Mouse (Mus musculus) stomach, postnatal 0 days (tissue): ENCODE results near the gene Paqr7. TPM values are rescaled to one million over a fixed set of nuclear protein-coding genes. Genes with fewer than 3 reads are reported as not detected.

Experiments used
- ATAC-seq: fragments of 200-750 bp; cut with Nextera tagmentation; 2 replicates; pipeline ENCODE4 v1.8.0; 2017; ENCODE audit not compliant: low FRiP score, low TSS enrichment
- DNase-seq: peaks from one replicate; pipeline ENCODE4 v3.0.0-alpha.2; 2016; ENCODE audit warnings: low spot score
- H3K27ac ChIP-seq: fragments of 300-500 bp; sonication (generic); replicated peaks from 2 replicates; pipeline ENCODE4 v1.5.1; 2014; ENCODE audit warnings: mild to moderate bottlenecking, control low read depth
- H3K27me3 ChIP-seq: fragments of 300-500 bp; sonication (generic); 2 replicates; pipeline ENCODE4 v1.6.1; 2014; ENCODE audit warnings: low read length; ENCODE audit not compliant: control insufficient read depth, insufficient read depth
- H3K36me3 ChIP-seq: fragments of 300-500 bp; sonication (generic); 2 replicates; pipeline ENCODE4 v1.6.1; 2014; ENCODE audit warnings: low read length, mixed read lengths; ENCODE audit not compliant: control insufficient read depth, insufficient read depth
- H3K4me1 ChIP-seq: fragments of 300-500 bp; sonication (generic); replicated peaks from 2 replicates; pipeline ENCODE4 v1.6.1; 2014; ENCODE audit warnings: antibody characterized with exemption; ENCODE audit not compliant: control insufficient read depth, insufficient read depth
- H3K4me2 ChIP-seq: fragments of 300-500 bp; sonication (generic); replicated peaks from 2 replicates; pipeline ENCODE4 v1.6.1; 2014; ENCODE audit warnings: low read depth, mild to moderate bottlenecking, control low read depth, moderate library complexity
- H3K4me3 ChIP-seq: fragments of 300-500 bp; sonication (generic); 2 replicates; pipeline ENCODE4 v1.5.1; 2014; ENCODE audit warnings: low read depth, low read length, control low read depth
- H3K9ac ChIP-seq: fragments of 300-500 bp; sonication (generic); 2 replicates; pipeline ENCODE4 v1.6.1; 2014; ENCODE audit warnings: mild to moderate bottlenecking, low read length, control low read depth, mixed read lengths
- H3K9me3 ChIP-seq: fragments of 300-500 bp; sonication (generic); 2 replicates; pipeline ENCODE4 v1.6.1; 2016; ENCODE audit warnings: low read length; ENCODE audit not compliant: control insufficient read depth
- CTCF ChIP-seq: IDR thresholded peaks from 2 replicates; pipeline ENCODE4 v1.5.1; 2016; ENCODE audit warnings: antibody characterized with exemption, low read depth, mild to moderate bottlenecking, moderate library complexity
- EP300 ChIP-seq: optimal IDR thresholded peaks from 2 replicates; pipeline ENCODE3; 2016; ENCODE audit warnings: antibody characterized with exemption
- WGBS: fragments of 180-500 bp; shearing (Covaris S2); extraction: QIAGEN DNeasy Blood & Tissue Kit; methylation state at CpG from one replicate; pipeline ENCODE4 v1.1.7; 2014; 5-methylcytosine and 5-hydroxymethylcytosine counted together
- polyA plus RNA-seq: library from polyadenylated mRNA; unstranded; fragments of >200 nt; fragmentation: Nextera tagmentation; extraction: Ambion mirVana; gene quantifications from 2 replicates; pipeline ENCODE4 v1.2.1, GENCODE M21; 2015

Gene Paqr7
- polyA plus RNA-seq, 1 experiment from 2014 or later = 51.8 TPM

- Histone ChIP-seq H3K9me3 (no peaks in the 10 kb centered on the region), H3K9ac (no peak overlapping the region), H3K27ac (no peak overlapping the region), H3K36me3 (peaks cover 6% of the 10 kb centered on the region), H3K4me1 (no peaks in the 10 kb centered on the region), H3K27me3 (no peaks in the 10 kb centered on the region), H3K4me3 (no peak overlapping the region), H3K4me2 (no peak overlapping the region)
- DNase-seq = no peak
- 82% methylated on average over 10 of the region's 10 CpGs for WGBS
- TF ChIP-seq EP300 (no peak), CTCF (no peak)
- ATAC-seq = no peak
These were observed 42.6 kb downstream of the Paqr7 start for GRCm38 (mm10) chr4:134538997-134539580.

DNA sequence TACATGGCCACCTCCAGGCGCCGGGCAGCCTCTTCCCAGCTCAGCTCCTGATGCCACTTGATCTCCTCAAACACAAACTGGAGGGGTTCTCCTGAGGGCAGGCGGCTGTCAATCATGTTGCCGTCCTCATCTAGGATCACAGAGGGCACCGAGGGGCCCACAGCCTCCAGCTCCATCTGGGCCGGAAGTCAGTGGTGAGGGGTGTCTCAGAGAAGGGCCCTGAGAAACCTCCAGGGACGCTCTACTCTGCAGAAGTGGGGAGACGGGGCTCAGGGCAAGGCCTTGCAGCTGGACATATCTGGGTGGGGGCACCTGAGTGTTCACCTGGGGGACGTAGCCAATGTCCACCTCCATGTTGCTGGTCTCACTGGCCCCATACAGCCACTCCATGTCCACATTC, 46.2 kb downstream of the Paqr7 start:
- DNase-seq (no peak), ATAC-seq (no peak)
- H3K36me3 ChIP-seq = peaks cover 14% of the 10 kb centered on the region
- no peaks in the 10 kb centered on the region for H3K9me3 ChIP-seq
- H3K27ac ChIP-seq = no peak overlapping the region
- TF ChIP-seq CTCF = no peak
- no peak for TF ChIP-seq EP300
- no peak overlapping the region for H3K9ac ChIP-seq
- H3K4me1 ChIP-seq = 0 out of 2 replicates have a peak, but pooled peaks cover 3% of the 10 kb centered on the region
- H3K4me3 ChIP-seq = no peak overlapping the region
- WGBS = 91% methylated on average over 9 of the region's 9 CpGs
- no peak overlapping the region for H3K4me2 ChIP-seq
- no peaks in the 10 kb centered on the region for H3K27me3 ChIP-seq

- Histone ChIP-seq H3K9ac (no peak overlapping the region), H3K4me1 (0 out of 2 replicates have a peak, but pooled peaks cover 3% of the 10 kb centered on the region), H3K36me3 (peaks cover 14% of the 10 kb centered on the region), H3K27ac (no peak overlapping the region), H3K27me3 (no peaks in the 10 kb centered on the region), H3K4me2 (no peak overlapping the region), H3K4me3 (no peak overlapping the region), H3K9me3 (no peaks in the 10 kb centered on the region)
- 3% methylated on average over 5 of the region's 5 CpGs for WGBS
- TF ChIP-seq CTCF (peak; percentile 99), EP300 (no peak)
- DNase-seq (peak; percentile 96), ATAC-seq (peak; percentile 75)
These were observed 46.8 kb downstream of the Paqr7 start for GRCm38 (mm10) chr4:134543261-134543660.

DNA sequence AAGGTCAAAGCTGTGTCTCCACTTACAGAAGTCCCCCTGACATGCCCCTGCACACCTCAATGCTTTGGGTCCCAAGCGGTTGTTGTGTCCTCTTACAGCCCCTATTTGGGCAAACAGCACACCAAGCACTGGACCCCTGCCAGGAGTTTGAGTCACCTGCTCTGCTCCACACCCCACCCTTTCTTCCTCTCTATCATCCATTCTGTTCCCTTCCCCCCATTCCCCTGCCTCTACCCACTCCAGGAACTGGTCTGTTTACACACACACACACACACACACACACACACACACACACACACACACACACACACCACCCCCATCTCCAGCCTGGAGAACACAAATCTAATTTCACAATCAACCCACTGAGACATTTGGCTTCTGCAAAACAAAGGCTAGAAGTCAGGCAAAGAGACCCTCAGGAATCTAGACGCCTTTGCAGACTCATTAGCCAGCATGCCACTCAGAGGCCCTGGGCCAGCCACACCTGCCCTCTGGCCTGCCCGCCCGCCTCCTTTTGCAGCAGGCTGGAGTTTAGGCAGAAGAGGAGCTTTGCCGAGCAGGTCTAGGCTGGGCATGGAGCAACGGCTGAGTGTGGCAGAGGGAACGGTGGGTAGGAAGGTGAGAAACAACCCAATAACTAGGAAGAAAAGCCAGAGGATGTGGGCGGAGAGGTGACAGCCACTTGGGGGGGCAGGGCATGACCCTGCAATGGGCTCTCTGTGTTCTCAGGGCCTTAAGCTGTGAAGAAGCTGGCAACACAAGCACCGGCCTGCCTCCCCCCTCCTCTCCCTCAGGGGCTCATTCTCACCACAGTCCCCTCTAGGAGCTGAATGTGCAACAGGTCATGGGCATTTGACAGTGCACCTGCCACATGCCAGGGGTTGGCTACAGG, 50.6 kb downstream of the Paqr7 start:
- H3K27ac ChIP-seq = no peak overlapping the region; the same call in 1 of the 2 replicates
- ATAC-seq = peak; percentile 25; the same call in 1 of the 2 replicates

DNA sequence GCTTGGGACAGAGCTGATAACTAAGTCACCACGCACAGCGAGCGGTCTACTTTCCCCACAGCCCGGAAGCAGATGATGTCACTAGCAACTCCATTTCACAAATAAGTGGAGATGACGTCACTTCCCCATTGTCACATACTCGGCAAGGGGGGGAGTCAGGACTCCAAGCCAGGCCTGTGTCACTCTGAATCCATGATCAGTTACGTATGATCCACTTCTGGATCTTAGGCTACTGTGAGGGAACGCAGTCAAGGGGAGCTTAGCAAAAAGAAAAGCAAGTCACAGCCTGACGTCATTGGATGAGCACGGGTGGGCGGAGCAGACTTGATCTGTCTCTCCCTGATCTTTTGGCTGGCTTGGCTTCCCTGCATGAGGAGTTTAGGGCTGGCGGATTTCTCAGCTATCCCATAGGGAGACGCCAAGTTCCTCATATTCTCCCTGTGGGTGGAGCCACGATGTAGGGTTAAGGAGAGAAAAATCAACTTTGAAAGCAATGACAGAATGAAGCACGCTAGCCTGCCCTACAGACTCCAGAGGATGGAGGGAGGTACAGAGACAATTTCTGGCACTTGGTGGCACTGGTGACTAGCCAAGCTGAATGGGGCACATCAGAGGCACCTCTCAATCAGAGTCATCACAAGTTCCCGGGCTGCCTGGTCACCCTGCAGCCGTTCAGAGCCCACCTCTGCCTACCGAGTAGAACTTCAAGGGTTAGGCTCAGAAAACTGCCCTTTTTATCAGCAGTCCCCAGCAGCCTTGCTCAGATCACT, 51.9 kb downstream of the Paqr7 start:
- WGBS = 50% methylated on average over 18 of the region's 18 CpGs
- TF ChIP-seq EP300 = no peak
- peak; percentile 15; the same call in 1 of the 2 replicates for TF ChIP-seq CTCF
- ATAC-seq = no peak
- Histone ChIP-seq H3K9me3 (no peaks in the 10 kb centered on the region), H3K4me3 (no peak overlapping the region), H3K4me1 (0 out of 2 replicates have a peak, but pooled peaks cover 6% of the 10 kb centered on the region), H3K27ac (0 out of 2 replicates have a peak overlapping the region, but pooled peaks have one; percentile 35), H3K27me3 (no peaks in the 10 kb centered on the region), H3K9ac (no peak overlapping the region), H3K4me2 (no peak overlapping the region), H3K36me3 (peaks cover 8% of the 10 kb centered on the region; the same call in 1 of the 2 replicates)
- no peak for DNase-seq

More for the DNA sequence above, 50.6 kb downstream of the Paqr7 start:
- peaks cover 8% of the 10 kb centered on the region; the same call in 1 of the 2 replicates for H3K36me3 ChIP-seq
- 47% methylated on average over 9 of the region's 9 CpGs for WGBS
- no peak overlapping the region for H3K4me2 ChIP-seq
- no peaks in the 10 kb centered on the region for H3K9me3 ChIP-seq
- TF ChIP-seq CTCF = no peak
- no peak for TF ChIP-seq EP300
- H3K4me3 ChIP-seq = no peak overlapping the region
- DNase-seq = peak; percentile 71
- H3K9ac ChIP-seq = no peak overlapping the region
- no peaks in the 10 kb centered on the region for H3K27me3 ChIP-seq
- 0 out of 2 replicates have a peak, but pooled peaks cover 6% of the 10 kb centered on the region for H3K4me1 ChIP-seq
